Mouse (Mus musculus): ENCODE results near the gene Golph3l. TPM values are rescaled to one million over a fixed set of nuclear protein-coding genes. Genes with fewer than 3 reads are reported as not detected.

Golph3l gene
- polyA plus RNA-seq, 1 experiment from 2014 or later = 38.0 TPM

DNA sequence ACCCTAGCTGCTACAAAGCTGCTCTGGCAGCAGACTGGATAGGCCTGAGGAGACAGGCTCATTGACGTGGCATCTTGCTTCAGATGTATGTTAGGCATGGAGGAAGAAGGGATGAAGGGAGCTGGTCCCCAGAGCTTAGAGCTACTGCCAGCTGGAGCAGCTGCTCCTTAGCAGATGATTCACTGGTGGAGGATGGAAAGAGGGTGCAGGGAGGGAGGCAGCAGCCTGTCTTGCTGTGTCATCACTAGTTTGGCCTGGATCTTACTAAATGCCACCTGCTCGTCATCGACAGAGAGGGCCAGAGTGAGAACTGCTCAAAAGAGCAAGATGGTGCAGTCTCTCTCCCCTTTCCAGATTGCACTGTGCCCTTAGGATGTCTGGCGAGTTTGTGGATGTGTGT, 41.0 kb downstream of the Golph3l start:
- Histone ChIP-seq H3K4me3 (ENCODE audit: low read depth, low read length) (no peak overlapping the region), H3K9ac (replicated peaks; ENCODE audit: low read depth, low read length) (no peak overlapping the region), H3K27me3 (ENCODE audit: control insufficient read depth, insufficient read depth, low read length) (no peaks in the 10 kb centered on the region), H3K27ac (ENCODE audit: low read length) (no peak overlapping the region), H3K4me1 (ENCODE audit: control insufficient read depth, insufficient read depth, low read length) (0 out of 2 replicates have a peak, but pooled peaks cover 2% of the 10 kb centered on the region), H3K36me3 (ENCODE audit: control insufficient read depth, insufficient read depth, low read length) (peaks cover 70% of the 10 kb centered on the region), H3K9me3 (ENCODE audit: control insufficient read depth, low read depth, low read length) (no peaks in the 10 kb centered on the region), H3K4me2 (replicated peaks; ENCODE audit: low read depth, low read length) (no peak overlapping the region)
- 82% methylated on average over 4 of the region's 4 CpGs for WGBS
- ATAC-seq (ENCODE audit: insufficient number of reproducible peaks, insufficient read depth, low FRiP score, low read depth) = no peak

- 78% methylated on average over 3 of the region's 3 CpGs for WGBS
- H3K9me3 ChIP-seq (ENCODE audit: control insufficient read depth, low read depth, low read length) = no peaks in the 10 kb centered on the region
- no peak overlapping the region for H3K4me3 ChIP-seq (ENCODE audit: low read depth, low read length)
- no peak overlapping the region for H3K4me2 ChIP-seq (replicated peaks; ENCODE audit: low read depth, low read length)
- ATAC-seq (ENCODE audit: insufficient number of reproducible peaks, insufficient read depth, low FRiP score, low read depth) = no peak
- 0 out of 2 replicates have a peak, but pooled peaks cover 2% of the 10 kb centered on the region for H3K4me1 ChIP-seq (ENCODE audit: control insufficient read depth, insufficient read depth, low read length)
- H3K9ac ChIP-seq (replicated peaks; ENCODE audit: low read depth, low read length) = no peak overlapping the region
- no peak overlapping the region for H3K27ac ChIP-seq (ENCODE audit: low read length)
- H3K36me3 ChIP-seq (ENCODE audit: control insufficient read depth, insufficient read depth, low read length) = peaks cover 78% of the 10 kb centered on the region
- no peaks in the 10 kb centered on the region for H3K27me3 ChIP-seq (ENCODE audit: control insufficient read depth, insufficient read depth, low read length)
These were observed 42.1 kb downstream of the Golph3l start for GRCm38 (mm10) chr3:95630856-95631255.

- H3K27ac ChIP-seq (ENCODE audit: low read length) = no peak overlapping the region
- 71% methylated on average over 6 of the region's 6 CpGs for WGBS
- H3K4me2 ChIP-seq (replicated peaks; ENCODE audit: low read depth, low read length) = no peak overlapping the region
- no peaks in the 10 kb centered on the region for H3K27me3 ChIP-seq (ENCODE audit: control insufficient read depth, insufficient read depth, low read length)
- no peaks in the 10 kb centered on the region for H3K4me1 ChIP-seq (ENCODE audit: control insufficient read depth, insufficient read depth, low read length)
- ATAC-seq (ENCODE audit: insufficient number of reproducible peaks, insufficient read depth, low FRiP score, low read depth) = no peak
- no peaks in the 10 kb centered on the region for H3K9me3 ChIP-seq (ENCODE audit: control insufficient read depth, low read depth, low read length)
- H3K4me3 ChIP-seq (ENCODE audit: low read depth, low read length) = no peak overlapping the region
- peaks cover 79% of the 10 kb centered on the region for H3K36me3 ChIP-seq (ENCODE audit: control insufficient read depth, insufficient read depth, low read length)
- H3K9ac ChIP-seq (replicated peaks; ENCODE audit: low read depth, low read length) = no peak overlapping the region
These were observed 42.6 kb downstream of the Golph3l start for GRCm38 (mm10) chr3:95631304-95631703.

DNA sequence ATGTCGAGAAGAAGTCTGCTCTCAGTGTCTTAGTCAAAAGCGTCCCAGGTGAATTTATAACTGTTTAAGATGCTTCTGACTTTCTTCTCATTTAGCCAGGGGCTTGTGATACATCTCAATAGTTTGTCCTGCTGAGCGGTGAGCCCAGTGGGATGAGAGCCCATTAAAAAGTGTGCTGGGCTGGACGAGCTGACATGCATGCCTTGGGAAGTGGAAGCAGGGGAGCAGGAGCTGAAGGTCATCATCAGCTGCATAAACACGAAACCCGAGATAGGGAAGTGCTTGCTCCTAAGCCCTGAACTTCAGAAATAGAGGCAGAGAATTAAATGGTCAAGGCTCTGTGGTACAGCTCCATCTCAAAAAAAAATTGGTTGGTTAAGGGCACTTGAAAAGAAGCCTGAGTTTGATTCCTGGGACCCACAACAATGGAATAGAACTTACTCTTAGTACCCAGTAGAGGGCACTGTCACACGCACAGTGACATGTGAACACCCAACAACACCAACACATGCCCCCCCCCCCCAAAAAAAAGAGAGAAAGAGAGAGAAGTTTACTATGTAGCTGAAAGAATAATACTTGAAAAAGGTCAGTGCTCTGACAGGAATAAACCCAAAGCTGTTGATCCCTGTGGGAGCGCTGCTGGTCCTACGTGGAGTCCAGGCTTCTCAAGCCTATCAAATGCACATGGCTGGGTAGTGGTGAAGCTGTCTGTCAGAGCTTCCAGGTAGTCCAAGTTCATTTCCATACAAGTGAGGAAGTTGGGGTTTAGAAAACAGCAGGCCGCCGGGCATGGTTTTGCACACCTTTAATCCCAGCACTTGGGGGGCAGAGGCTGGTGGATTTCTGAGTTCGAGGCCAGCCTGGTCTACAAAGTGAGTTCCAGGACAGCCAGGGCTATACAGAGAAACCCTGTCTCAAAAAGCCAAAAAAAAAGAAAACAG, 44.2 kb downstream of the Golph3l start:
- Histone ChIP-seq H3K4me2 (replicated peaks; ENCODE audit: low read depth, low read length) (no peak overlapping the region), H3K9me3 (ENCODE audit: control insufficient read depth, low read depth, low read length) (no peaks in the 10 kb centered on the region), H3K27ac (ENCODE audit: low read length) (no peak overlapping the region), H3K4me1 (ENCODE audit: control insufficient read depth, insufficient read depth, low read length) (no peaks in the 10 kb centered on the region), H3K36me3 (ENCODE audit: control insufficient read depth, insufficient read depth, low read length) (peaks cover 72% of the 10 kb centered on the region), H3K4me3 (ENCODE audit: low read depth, low read length) (no peak overlapping the region), H3K27me3 (ENCODE audit: control insufficient read depth, insufficient read depth, low read length) (no peaks in the 10 kb centered on the region), H3K9ac (replicated peaks; ENCODE audit: low read depth, low read length) (no peak overlapping the region)
- ATAC-seq (ENCODE audit: insufficient number of reproducible peaks, insufficient read depth, low FRiP score, low read depth) = no peak
- WGBS = 68% methylated on average over 12 of the region's 12 CpGs

GRCm38 (mm10) chr3:95635636-95636035, 46.9 kb downstream of the Golph3l start:
- Histone ChIP-seq H3K4me2 (replicated peaks; ENCODE audit: low read depth, low read length) (no peak overlapping the region), H3K36me3 (ENCODE audit: control insufficient read depth, insufficient read depth, low read length) (peaks cover 47% of the 10 kb centered on the region), H3K4me3 (ENCODE audit: low read depth, low read length) (no peak overlapping the region), H3K4me1 (ENCODE audit: control insufficient read depth, insufficient read depth, low read length) (no peaks in the 10 kb centered on the region), H3K9me3 (ENCODE audit: control insufficient read depth, low read depth, low read length) (no peaks in the 10 kb centered on the region), H3K9ac (replicated peaks; ENCODE audit: low read depth, low read length) (no peak overlapping the region), H3K27me3 (ENCODE audit: control insufficient read depth, insufficient read depth, low read length) (no peaks in the 10 kb centered on the region), H3K27ac (ENCODE audit: low read length) (no peak overlapping the region)
- ATAC-seq (ENCODE audit: insufficient number of reproducible peaks, insufficient read depth, low FRiP score, low read depth) = no peak
- WGBS = 52% methylated on average over 4 of the region's 4 CpGs

DNA sequence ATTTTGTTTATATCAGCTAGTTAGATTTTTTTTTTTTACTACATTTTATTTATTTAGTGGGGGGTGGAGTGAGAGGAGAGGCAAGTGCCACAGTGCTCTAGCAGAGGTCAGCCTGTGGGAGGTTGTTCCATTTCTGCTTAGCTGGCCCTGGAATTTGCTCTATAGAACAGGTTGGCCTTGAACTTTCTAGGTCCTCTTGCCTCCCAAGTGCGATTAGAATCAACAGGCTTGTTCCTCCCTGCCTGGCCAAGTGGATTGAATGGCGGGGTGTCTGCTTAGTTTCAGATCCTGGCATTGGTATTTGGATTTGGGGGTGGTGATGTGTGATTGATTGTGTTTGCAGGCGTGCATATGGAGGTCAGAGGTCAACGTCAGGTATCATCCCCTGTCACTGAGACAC, 47.3 kb downstream of the Golph3l start:
- 61% methylated on average over 4 of the region's 4 CpGs for WGBS
- ATAC-seq (ENCODE audit: insufficient number of reproducible peaks, insufficient read depth, low FRiP score, low read depth) = no peak
- Histone ChIP-seq H3K27ac (ENCODE audit: low read length) (no peak overlapping the region), H3K27me3 (ENCODE audit: control insufficient read depth, insufficient read depth, low read length) (no peaks in the 10 kb centered on the region), H3K4me2 (replicated peaks; ENCODE audit: low read depth, low read length) (no peak overlapping the region), H3K4me3 (ENCODE audit: low read depth, low read length) (no peak overlapping the region), H3K36me3 (ENCODE audit: control insufficient read depth, insufficient read depth, low read length) (peaks cover 43% of the 10 kb centered on the region), H3K9ac (replicated peaks; ENCODE audit: low read depth, low read length) (no peak overlapping the region), H3K9me3 (ENCODE audit: control insufficient read depth, low read depth, low read length) (no peaks in the 10 kb centered on the region), H3K4me1 (ENCODE audit: control insufficient read depth, insufficient read depth, low read length) (no peaks in the 10 kb centered on the region)

- no peak overlapping the region for H3K4me2 ChIP-seq (replicated peaks; ENCODE audit: low read depth, low read length)
- ATAC-seq (ENCODE audit: insufficient number of reproducible peaks, insufficient read depth, low FRiP score, low read depth) = no peak
- 89% methylated on average over 1 of the region's 1 CpGs for WGBS
- no peak overlapping the region for H3K4me3 ChIP-seq (ENCODE audit: low read depth, low read length)
- H3K9me3 ChIP-seq (ENCODE audit: control insufficient read depth, low read depth, low read length) = no peaks in the 10 kb centered on the region
- H3K27ac ChIP-seq (ENCODE audit: low read length) = no peak overlapping the region
- H3K36me3 ChIP-seq (ENCODE audit: control insufficient read depth, insufficient read depth, low read length) = peaks cover 16% of the 10 kb centered on the region
- H3K9ac ChIP-seq (replicated peaks; ENCODE audit: low read depth, low read length) = no peak overlapping the region
- H3K4me1 ChIP-seq (ENCODE audit: control insufficient read depth, insufficient read depth, low read length) = no peaks in the 10 kb centered on the region
- no peaks in the 10 kb centered on the region for H3K27me3 ChIP-seq (ENCODE audit: control insufficient read depth, insufficient read depth, low read length)
These were observed 51.0 kb downstream of the Golph3l start for GRCm38 (mm10) chr3:95639694-95640093.

DNA sequence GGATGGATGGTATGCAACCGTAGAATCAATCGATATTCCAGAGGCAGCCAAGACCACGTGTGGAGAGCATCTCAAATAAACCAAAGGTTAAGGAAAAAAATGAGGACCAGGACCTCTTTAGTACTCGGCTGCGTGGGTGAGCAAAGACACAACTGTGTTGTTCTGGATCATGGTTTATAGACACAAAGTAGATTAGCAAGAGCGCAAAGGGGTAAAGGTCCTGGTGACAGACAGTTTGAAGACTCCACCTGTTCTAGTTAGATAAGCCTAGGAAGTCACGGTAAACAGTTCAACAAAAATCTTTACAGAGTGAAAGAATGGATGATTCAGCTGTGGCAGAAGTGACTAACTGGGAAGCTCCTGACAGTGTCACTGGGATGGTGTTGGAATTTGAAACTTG, 54.4 kb downstream of the Golph3l start:
- Histone ChIP-seq H3K4me1 (ENCODE audit: control insufficient read depth, insufficient read depth, low read length) (no peaks in the 10 kb centered on the region), H3K9me3 (ENCODE audit: control insufficient read depth, low read depth, low read length) (no peaks in the 10 kb centered on the region), H3K4me2 (replicated peaks; ENCODE audit: low read depth, low read length) (no peak overlapping the region), H3K27ac (ENCODE audit: low read length) (no peak overlapping the region), H3K36me3 (ENCODE audit: control insufficient read depth, insufficient read depth, low read length) (no peaks in the 10 kb centered on the region; the same call in 1 of the 2 replicates), H3K4me3 (ENCODE audit: low read depth, low read length) (no peak overlapping the region), H3K27me3 (ENCODE audit: control insufficient read depth, insufficient read depth, low read length) (no peaks in the 10 kb centered on the region), H3K9ac (replicated peaks; ENCODE audit: low read depth, low read length) (no peak overlapping the region)
- 75% methylated on average over 7 of the region's 7 CpGs for WGBS
- no peak for ATAC-seq (ENCODE audit: insufficient number of reproducible peaks, insufficient read depth, low FRiP score, low read depth)
